Mouse (Mus musculus): ENCODE data around the gene Creb5. TPM values are rescaled to one million over a fixed set of nuclear protein-coding genes. Genes with fewer than 3 reads are reported as not detected.

Gene Creb5
- total RNA-seq (2022) = 1 to 10 TPM; 2.5 to 4.4 (median 3.3) TPM

GRCm38 (mm10) chr6:53287038-53287561 is at the start of gene Creb5:
TSS of gene Creb5 (plus strand) at chr6:53287270.
- peak; percentile 79 for DNase-seq

GRCm38 (mm10) chr6:53259841-53260240 is 27.2 kb upstream of the Creb5 start:
- no peak for DNase-seq

GRCm38 (mm10) chr6:53262401-53262800 is 24.7 kb upstream of the Creb5 start:
- DNase-seq = no peak

GRCm38 (mm10) chr6:53267036-53267435 is 20.0 kb upstream of the Creb5 start:
- DNase-seq = no peak

- DNase-seq = no peak
Measured at GRCm38 (mm10) chr6:53267732-53268505, 19.2 kb upstream of the Creb5 start.

GRCm38 (mm10) chr6:53271216-53271615 is 15.9 kb upstream of the Creb5 start:
- no peak for DNase-seq

GRCm38 (mm10) chr6:53271636-53272035 is 15.4 kb upstream of the Creb5 start:
- no peak for DNase-seq

- no peak for DNase-seq
Measured at GRCm38 (mm10) chr6:53286389-53287037, 557 bp upstream of the Creb5 start.

GRCm38 (mm10) chr6:53287562-53288381 is 702 bp downstream of the Creb5 start:
- peak; percentile 9 for DNase-seq

GRCm38 (mm10) chr6:53288584-53289558 is 1.8 kb downstream of the Creb5 start:
- DNase-seq = no peak

- DNase-seq = no peak
Measured at GRCm38 (mm10) chr6:53289659-53290058, 2.6 kb downstream of the Creb5 start.

GRCm38 (mm10) chr6:53290215-53290990 is 3.3 kb downstream of the Creb5 start:
- DNase-seq = no peak

- DNase-seq = no peak
Measured at GRCm38 (mm10) chr6:53292931-53293330, 5.9 kb downstream of the Creb5 start.

GRCm38 (mm10) chr6:53297851-53298250 is 10.8 kb downstream of the Creb5 start:
- no peak for DNase-seq

- DNase-seq = no peak
Measured at GRCm38 (mm10) chr6:53304201-53304600, 17.1 kb downstream of the Creb5 start.

- DNase-seq = no peak
Measured at GRCm38 (mm10) chr6:53306156-53306555, 19.1 kb downstream of the Creb5 start.

- DNase-seq = no peak
Measured at GRCm38 (mm10) chr6:53306710-53307109, 19.6 kb downstream of the Creb5 start.

GRCm38 (mm10) chr6:53308684-53309083 is 21.6 kb downstream of the Creb5 start:
- DNase-seq = no peak

GRCm38 (mm10) chr6:53313604-53314003 is 26.5 kb downstream of the Creb5 start:
- no peak for DNase-seq

- no peak for DNase-seq
Measured at GRCm38 (mm10) chr6:53314126-53314525, 27.1 kb downstream of the Creb5 start.

Measured in adrenal gland, adult 8-10 months (tissue).